Mouse (Mus musculus) forebrain, embryonic 12.5 days (tissue): Measurements from ENCODE around the gene Tssk6. TPM values are rescaled to one million over a fixed set of nuclear protein-coding genes. Genes with fewer than 3 reads are reported as not detected.

Experiments
- polyA plus RNA-seq: library from polyadenylated mRNA; unstranded; fragments of >200 nt; fragmentation: Nextera tagmentation; extraction: Ambion mirVana; gene quantifications from 2 replicates; pipeline ENCODE4 v1.2.1, GENCODE M21; 2016

The Tssk6 gene
- polyA plus RNA-seq, 1 experiment from 2014 or later: 4.3 TPM

Other genes with a start within 250 kb of the Tssk6 start
- gene Zfp964, start 247.7 kb upstream of the Tssk6 start, polyA plus RNA-seq: 2.3 and 2.4 TPM in 2 replicates
- gene Zfp869, start 191.5 kb upstream of the Tssk6 start, polyA plus RNA-seq: 32.1 and 32.3 TPM in 2 replicates
- gene Zfp963, start 152.2 kb upstream of the Tssk6 start, polyA plus RNA-seq: 7.7 and 7.8 TPM in 2 replicates
- 0.42 TPM in 1 of 2 replicates, not detected in the other for gene Gm20422, start 127.3 kb upstream of the Tssk6 start, polyA plus RNA-seq
- gene Atp13a1, start 111.0 kb upstream of the Tssk6 start, polyA plus RNA-seq: 53.5 and 55.3 TPM in 2 replicates
- gene Zfp866, start 111.0 kb upstream of the Tssk6 start, polyA plus RNA-seq: 42.3 and 43.1 TPM in 2 replicates
- 17.2 and 17.3 TPM in 2 replicates for gene Gmip, start 93.5 kb upstream of the Tssk6 start, polyA plus RNA-seq
- gene Lpar2, start 79.8 kb upstream of the Tssk6 start, polyA plus RNA-seq: 0.83 and 1.1 TPM in 2 replicates
- gene Pbx4, start 69.7 kb upstream of the Tssk6 start, polyA plus RNA-seq: 51.2 and 54.0 TPM in 2 replicates
- gene Cilp2, start 14.5 kb upstream of the Tssk6 start, polyA plus RNA-seq: 0.77 and 1.1 TPM in 2 replicates
- 165 and 168 TPM in 2 replicates for gene Ndufa13, start 374 bp downstream of the Tssk6 start, polyA plus RNA-seq
- gene Yjefn3, start 528 bp downstream of the Tssk6 start, polyA plus RNA-seq: 7.0 and 9.8 TPM in 2 replicates
- gene Gatad2a, start 94.2 kb downstream of the Tssk6 start, polyA plus RNA-seq: 47.5 and 48.7 TPM in 2 replicates
- 67.6 and 70.1 TPM in 2 replicates for gene Mau2, start 140.6 kb downstream of the Tssk6 start, polyA plus RNA-seq
- 53.8 and 55.7 TPM in 2 replicates for gene Sugp1, start 140.6 kb downstream of the Tssk6 start, polyA plus RNA-seq
- gene Tm6sf2, start 170.7 kb downstream of the Tssk6 start, polyA plus RNA-seq: 1.3 TPM in 2 replicates
- gene Hapln4, start 181.3 kb downstream of the Tssk6 start, polyA plus RNA-seq: 0.06 and 0.19 TPM in 2 replicates
- 84.2 and 104 TPM in 2 replicates for gene Ncan, start 218.7 kb downstream of the Tssk6 start, polyA plus RNA-seq
- gene Nr2c2ap, start 229.1 kb downstream of the Tssk6 start, polyA plus RNA-seq: 27.8 and 28.3 TPM in 2 replicates
- gene Rfxank, start 237.0 kb downstream of the Tssk6 start, polyA plus RNA-seq: 14.3 and 16.7 TPM in 2 replicates
- 35.0 and 36.1 TPM in 2 replicates for gene Borcs8, start 237.3 kb downstream of the Tssk6 start, polyA plus RNA-seq
- 1.6 and 2.5 TPM in 2 replicates for gene Mef2b, start 237.5 kb downstream of the Tssk6 start, polyA plus RNA-seq